Mouse (Mus musculus) layer of hippocampus, adult 9-11 months (tissue): ENCODE data around the gene Mon1b.

Experiments
- DNase-seq: peaks from one replicate; pipeline ENCODE4 v3.0.0; 2022

Gene Mon1b

GRCm38 (mm10) chr8:113634670-113635591, at the start of gene Mon1b:
Gene Mon1b, plus strand, starts transcription at chr8:113635587.
- DNase-seq = peak; percentile 99

DNA sequence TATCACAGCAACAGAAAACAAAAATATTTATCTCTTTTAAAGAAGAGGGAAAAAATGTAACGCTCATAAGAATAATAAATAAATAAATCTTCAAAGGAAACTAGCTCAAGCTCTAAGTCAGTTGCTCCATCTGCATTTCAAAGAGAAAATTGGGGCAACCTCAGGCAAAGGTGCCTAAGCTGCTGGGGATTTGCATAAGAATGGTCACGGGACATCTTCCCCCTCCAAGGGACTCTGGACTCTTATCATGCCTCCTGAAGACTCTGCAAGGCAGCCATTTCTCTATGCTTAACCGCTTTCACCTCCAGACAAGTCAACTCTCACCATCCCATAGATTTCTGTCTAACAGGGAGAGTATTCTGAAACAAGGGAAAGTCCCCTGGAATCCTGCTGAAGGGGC, 37.0 kb upstream of the Mon1b start:
- no peak for DNase-seq

- DNase-seq = peak; percentile 48
Observed at GRCm38 (mm10) chr8:113632634-113633033, 2.8 kb upstream of the Mon1b start.

DNA sequence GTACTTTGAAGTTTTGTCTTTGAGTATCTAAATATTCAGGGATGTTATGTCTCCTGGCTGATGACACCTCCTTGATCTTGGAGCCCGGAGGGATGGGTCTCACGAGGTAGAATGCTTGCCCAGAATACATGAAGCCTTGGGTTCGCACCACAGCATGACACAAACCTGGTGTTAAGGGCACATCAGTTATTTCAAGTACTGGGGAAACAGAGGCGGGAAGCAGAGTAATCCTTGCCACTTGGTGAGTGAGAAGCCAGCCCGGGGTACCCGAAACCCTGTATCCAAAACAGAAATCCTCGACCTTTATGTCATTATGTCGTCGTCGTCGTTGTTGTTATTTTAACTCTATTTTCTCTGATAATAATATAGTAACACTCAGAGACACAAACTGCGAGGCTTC, 1.2 kb upstream of the Mon1b start:
- DNase-seq = no peak

DNA sequence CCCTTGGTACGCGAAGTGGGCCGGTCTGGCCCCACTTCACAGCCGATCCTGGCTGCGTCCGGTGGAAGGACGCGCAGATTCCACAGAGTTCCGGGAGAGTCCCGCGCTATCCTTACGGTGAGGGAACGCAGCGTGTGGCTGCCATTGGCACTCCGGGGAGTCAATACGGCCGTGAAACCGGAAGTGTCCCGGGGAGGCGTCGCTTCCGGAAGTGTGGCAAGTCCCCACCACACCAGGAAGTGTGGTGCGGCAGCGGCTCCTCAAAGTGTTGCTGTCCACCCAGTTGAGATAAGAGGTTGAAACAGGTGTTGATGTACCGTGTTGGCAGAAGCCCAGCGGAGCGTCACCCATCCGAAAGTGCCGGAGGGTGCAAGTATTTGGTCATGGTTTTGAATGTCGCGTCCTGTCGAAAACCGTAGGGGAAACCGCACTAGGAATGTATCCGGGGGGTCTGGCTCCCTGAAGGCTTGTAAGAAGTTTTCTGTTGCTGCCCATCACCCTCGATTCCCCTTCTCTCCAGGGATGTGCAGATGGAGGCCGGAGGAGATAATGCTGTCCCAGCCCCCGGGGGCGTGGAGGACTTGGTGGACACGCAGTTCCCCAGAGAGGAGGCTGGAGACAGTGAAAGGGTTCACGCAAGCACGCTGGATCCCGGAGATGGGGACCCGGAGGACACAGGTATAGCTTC, 349 bp downstream of the Mon1b start:
- no peak for DNase-seq

DNA sequence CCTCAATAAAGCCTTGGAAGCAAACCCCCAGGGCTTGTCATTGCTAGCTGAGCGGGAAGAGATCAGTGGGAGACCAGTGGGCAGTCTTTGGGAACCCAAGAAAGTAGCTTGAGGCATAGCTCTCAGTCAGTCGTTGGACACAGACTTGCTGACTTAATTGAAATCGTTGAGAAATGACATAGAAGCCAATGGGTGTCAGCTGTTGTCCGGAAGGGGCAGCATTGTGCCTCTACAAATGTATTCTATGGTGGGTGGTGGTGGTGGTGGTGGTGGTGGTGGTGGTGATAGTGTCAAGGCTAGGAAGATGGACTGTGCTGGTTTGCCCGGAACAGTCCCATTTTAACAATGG, 867 bp downstream of the Mon1b start:
- no peak for DNase-seq

DNA sequence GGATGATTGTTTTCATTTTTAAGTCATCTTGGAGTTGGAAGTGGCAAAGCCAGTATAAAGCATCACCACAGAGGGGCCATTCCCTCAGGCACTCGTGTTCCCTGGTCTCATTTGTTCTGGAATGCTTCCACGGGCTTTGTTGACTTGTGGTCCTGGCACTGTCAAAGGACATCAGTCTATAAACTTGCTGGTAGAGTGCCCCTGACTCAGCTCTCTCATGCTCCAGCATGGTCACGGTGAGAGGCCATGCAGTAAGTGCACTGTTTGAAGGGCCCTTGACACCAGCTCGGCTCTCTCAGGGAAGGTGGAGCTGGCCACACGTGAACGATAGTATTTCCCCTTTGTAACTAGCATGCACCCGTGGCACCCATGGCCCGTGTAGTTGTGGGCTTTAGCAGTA, 5.0 kb downstream of the Mon1b start:
- no peak for DNase-seq

DNA sequence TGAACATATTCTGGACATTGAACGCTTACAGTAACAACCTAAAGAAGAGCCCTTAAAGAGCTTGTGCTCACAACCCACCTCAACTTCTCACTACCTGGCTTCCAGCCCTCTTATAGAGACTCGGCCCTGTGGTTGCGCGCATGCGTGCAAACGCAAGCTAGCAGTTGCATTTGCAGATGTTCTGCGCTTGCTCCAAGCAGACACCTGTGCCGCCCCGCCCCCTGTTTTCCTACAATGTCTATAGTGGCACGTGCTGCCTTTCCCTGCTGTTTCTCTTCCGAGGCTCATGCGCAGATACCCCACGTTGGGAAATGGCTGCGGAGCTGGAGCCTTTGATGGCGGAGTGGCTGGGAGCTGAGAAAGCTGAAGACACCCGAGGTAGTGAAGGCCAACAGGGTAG, 7.5 kb downstream of the Mon1b start, which contains the start of gene Syce1l:
TSS of gene Syce1l (plus strand) at position 288 of the 400 bp plus-strand sequence.
- DNase-seq = no peak

DNA sequence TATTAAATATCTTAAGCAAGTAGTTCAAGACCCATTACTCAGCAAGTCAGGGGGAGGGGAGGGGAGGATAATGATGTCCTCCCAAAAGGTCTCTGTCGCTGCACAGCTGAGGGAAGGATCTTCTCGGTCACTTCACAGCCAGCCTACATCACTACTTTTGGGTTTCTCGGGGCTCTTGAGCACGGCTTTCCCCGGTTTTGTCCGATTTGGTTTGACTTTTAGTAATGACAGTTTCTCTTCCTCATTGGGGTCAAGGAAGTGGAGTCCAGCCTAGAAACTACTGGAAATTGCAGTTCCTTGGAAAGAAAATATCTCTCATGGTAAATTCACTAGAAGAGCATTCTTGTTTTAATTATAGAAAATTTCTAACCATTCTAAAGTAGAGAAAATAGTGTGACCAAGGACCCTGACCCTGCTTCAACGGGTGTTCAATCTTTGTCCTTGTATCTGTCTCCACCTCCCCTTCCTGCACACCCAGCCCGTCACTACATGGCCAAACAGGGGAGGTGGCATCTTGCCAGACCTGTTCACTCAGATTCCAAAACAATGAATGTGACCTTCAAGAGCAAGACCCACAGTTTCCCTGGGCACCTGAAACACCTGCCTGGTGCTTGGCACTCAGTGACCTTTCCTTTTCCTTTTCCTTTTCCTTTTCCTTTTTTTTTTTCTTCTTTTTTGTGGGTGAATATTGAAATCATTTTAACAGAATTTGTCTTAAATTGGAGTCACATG, 8.3 kb downstream of the Mon1b start:
- DNase-seq = no peak

GRCm38 (mm10) chr8:113645220-113645619, 9.8 kb downstream of the Mon1b start:
- no peak for DNase-seq

DNA sequence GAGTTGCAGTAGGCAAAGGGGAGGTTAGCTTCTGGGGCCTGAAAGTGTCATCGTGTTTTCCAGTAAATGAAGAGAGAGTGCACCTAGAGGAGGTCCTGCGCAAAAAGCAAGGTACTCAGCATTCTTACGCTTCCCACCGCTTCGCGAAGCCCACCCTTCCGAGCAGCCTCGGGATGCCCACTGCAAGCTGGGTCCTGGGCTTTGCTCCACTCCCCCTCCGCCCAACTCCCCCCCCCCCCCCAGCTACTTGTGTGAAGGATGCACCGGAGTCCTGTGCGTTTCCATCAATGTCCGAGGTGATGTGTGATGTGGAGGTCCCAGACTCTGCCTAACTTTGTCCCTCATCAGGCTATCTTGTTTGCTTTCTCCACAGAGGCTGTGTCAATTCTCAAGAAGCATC, 17.1 kb downstream of the Mon1b start:
- no peak for DNase-seq

- DNase-seq = no peak
Observed at GRCm38 (mm10) chr8:113653151-113653550, 17.8 kb downstream of the Mon1b start.

DNA sequence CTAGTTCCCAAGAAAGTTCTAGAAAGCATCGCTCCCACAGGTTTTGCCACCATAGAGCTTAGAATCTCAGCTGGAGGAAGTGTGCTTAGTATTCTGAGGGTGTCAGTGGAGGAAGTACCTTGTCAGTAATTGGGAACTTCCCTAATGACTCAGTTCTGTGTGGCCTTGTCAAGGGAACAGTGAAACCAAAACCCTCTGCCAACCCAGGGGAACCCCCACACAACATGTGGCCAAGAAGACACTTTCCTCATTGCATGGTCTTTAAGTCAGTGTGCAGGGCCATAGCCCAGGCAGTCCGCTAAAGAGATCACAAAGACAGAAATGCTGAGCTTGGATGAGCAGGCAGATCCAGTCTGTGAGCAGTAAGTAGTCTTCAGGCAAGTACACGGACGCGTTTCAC, 20.8 kb downstream of the Mon1b start:
- DNase-seq = no peak

- no peak for DNase-seq
Observed at GRCm38 (mm10) chr8:113656681-113657298, 21.4 kb downstream of the Mon1b start.

GRCm38 (mm10) chr8:113660128-113660527, 24.7 kb downstream of the Mon1b start:
- DNase-seq = no peak

DNA sequence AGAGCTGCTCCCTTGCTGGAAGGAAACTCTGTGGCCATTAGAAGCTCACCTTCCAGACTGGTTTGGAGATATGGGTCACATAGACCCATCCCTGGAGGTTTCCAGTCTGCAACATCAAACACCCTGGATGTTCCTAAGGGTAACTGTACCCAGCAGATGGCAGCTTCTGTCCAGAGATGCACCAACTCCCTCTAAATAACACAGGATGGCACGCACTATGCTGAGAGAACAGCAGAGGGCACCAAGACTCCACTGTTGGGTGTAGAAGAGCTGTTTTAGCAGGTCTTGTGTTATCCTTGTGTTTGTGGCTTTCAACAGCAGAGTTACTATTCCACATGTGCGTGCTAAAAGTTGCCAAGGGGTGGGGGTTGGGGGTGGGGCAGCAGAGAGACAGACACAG, 29.2 kb downstream of the Mon1b start:
- DNase-seq = peak; percentile 81

GRCm38 (mm10) chr8:113665036-113665435, 29.6 kb downstream of the Mon1b start:
- no peak for DNase-seq

DNA sequence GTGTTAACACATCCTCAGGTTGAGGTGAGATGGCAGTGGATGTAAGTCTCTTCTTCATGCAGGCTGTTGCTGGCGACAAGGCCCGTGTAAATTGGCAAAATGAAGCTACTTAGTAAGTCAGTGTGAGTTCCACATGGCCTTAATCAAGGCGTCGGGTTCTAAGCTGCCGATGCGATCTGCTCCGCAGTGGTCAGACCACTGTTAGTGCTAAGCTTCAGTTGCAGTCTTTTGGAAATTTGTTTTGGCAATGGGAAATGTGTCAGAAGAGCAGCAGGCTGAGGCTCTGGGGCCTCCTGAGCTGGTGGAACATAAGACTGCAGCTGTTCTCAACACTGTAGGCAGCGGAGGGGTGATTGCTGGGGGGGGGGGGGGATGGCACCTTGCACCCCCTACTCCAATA, 30.6 kb downstream of the Mon1b start:
- DNase-seq = no peak

GRCm38 (mm10) chr8:113666714-113667432, 31.5 kb downstream of the Mon1b start:
- no peak for DNase-seq

GRCm38 (mm10) chr8:113669924-113670323, 34.5 kb downstream of the Mon1b start:
- no peak for DNase-seq

GRCm38 (mm10) chr8:113672599-113673255, 37.3 kb downstream of the Mon1b start:
- DNase-seq = no peak

DNA sequence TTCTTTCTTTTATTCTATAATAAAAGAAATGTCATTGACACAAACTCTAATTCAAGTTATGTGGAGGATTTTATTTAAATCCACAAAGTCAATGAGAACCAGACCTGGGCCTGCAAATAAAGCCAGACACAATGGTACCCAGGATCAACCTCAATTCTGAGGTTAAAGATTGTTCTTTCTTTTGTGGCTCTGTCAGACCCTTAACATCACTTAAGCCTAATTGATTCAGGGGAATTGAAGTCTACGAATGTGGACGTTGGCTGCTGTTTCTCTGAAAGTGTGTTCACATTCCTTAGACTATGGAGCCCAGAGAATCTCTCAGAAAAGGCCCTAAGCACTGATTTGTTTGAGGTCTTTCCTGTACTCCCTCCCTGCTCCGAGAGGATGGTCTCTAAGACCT, 37.9 kb downstream of the Mon1b start:
- no peak for DNase-seq
